Mouse (Mus musculus): Measurements from ENCODE around the gene Pfkfb4. TPM values are rescaled to one million over a fixed set of nuclear protein-coding genes. Genes with fewer than 3 reads are reported as not detected.

Gene Pfkfb4
- total and polyA plus RNA-seq, 2 experiments from 2014 or later: 28.6 to 51.7 TPM

GRCm38 (mm10) chr9:109008081-109008480 lies 16.5 kb downstream of the Pfkfb4 start:
- TF ChIP-seq CTCF (IDR thresholded peaks at IDR 0.05): no peak
- WGBS: 82% methylated on average over 9 of the region's 9 CpGs
- no peak overlapping the region for H3K27ac ChIP-seq (ENCODE audit: low read depth, low read length)
- no peak overlapping the region for H3K4me2 ChIP-seq (ENCODE audit: low read depth, low read length, poor library complexity, severe bottlenecking)
- no peak overlapping the region for H3K4me3 ChIP-seq (ENCODE audit: low read depth, low read length)
- DNase-seq (ENCODE audit: low spot score) (no peak), ATAC-seq (ENCODE audit: low FRiP score) (no peak)
- H3K36me3 ChIP-seq (ENCODE audit: insufficient read depth, low read length): peaks cover 43% of the 10 kb centered on the region
- H3K9ac ChIP-seq (replicated peaks; ENCODE audit: low read length, poor library complexity, severe bottlenecking): no peak overlapping the region
- H3K4me1 ChIP-seq (ENCODE audit: insufficient read depth, low read length): no peaks in the 10 kb centered on the region
- no peaks in the 10 kb centered on the region for H3K9me3 ChIP-seq (ENCODE audit: low read length)
- H3K27me3 ChIP-seq (ENCODE audit: insufficient read depth, low read length): no peaks in the 10 kb centered on the region

GRCm38 (mm10) chr9:109008994-109009635 lies 17.5 kb downstream of the Pfkfb4 start:
- ATAC-seq (ENCODE audit: low FRiP score): no peak
- H3K9me3 ChIP-seq (ENCODE audit: low read length): no peaks in the 10 kb centered on the region
- H3K27ac ChIP-seq (ENCODE audit: low read depth, low read length): no peak overlapping the region
- no peak overlapping the region for H3K9ac ChIP-seq (replicated peaks; ENCODE audit: low read length, poor library complexity, severe bottlenecking)
- no peak overlapping the region for H3K4me3 ChIP-seq (ENCODE audit: low read depth, low read length)
- no peak for TF ChIP-seq CTCF (IDR thresholded peaks at IDR 0.05)
- no peak overlapping the region for H3K4me2 ChIP-seq (ENCODE audit: low read depth, low read length, poor library complexity, severe bottlenecking)
- H3K27me3 ChIP-seq (ENCODE audit: insufficient read depth, low read length): no peaks in the 10 kb centered on the region
- H3K36me3 ChIP-seq (ENCODE audit: insufficient read depth, low read length): peaks cover 43% of the 10 kb centered on the region
- H3K4me1 ChIP-seq (ENCODE audit: insufficient read depth, low read length): no peaks in the 10 kb centered on the region
- 73% methylated on average over 10 of the region's 10 CpGs for WGBS
- no peak for DNase-seq (ENCODE audit: low spot score)

- H3K9me3 ChIP-seq (ENCODE audit: low read length): no peaks in the 10 kb centered on the region
- no peak overlapping the region for H3K27ac ChIP-seq (ENCODE audit: low read depth, low read length)
- no peaks in the 10 kb centered on the region for H3K4me1 ChIP-seq (ENCODE audit: insufficient read depth, low read length)
- TF ChIP-seq CTCF (IDR thresholded peaks at IDR 0.05): no peak
- H3K4me2 ChIP-seq (ENCODE audit: low read depth, low read length, poor library complexity, severe bottlenecking): no peak overlapping the region
- H3K4me3 ChIP-seq (ENCODE audit: low read depth, low read length): no peak overlapping the region
- H3K9ac ChIP-seq (replicated peaks; ENCODE audit: low read length, poor library complexity, severe bottlenecking): no peak overlapping the region
- 66% methylated on average over 17 of the region's 17 CpGs for WGBS
- ATAC-seq (ENCODE audit: low FRiP score) (peak; percentile 27; the same call in 1 of the 2 replicates), DNase-seq (ENCODE audit: low spot score) (peak; percentile 26)
- no peaks in the 10 kb centered on the region for H3K27me3 ChIP-seq (ENCODE audit: insufficient read depth, low read length)
- H3K36me3 ChIP-seq (ENCODE audit: insufficient read depth, low read length): peaks cover 43% of the 10 kb centered on the region
Measured at GRCm38 (mm10) chr9:109009636-109010315, 18.2 kb downstream of the Pfkfb4 start.

GRCm38 (mm10) chr9:109010316-109010690 lies 18.7 kb downstream of the Pfkfb4 start:
- no peaks in the 10 kb centered on the region for H3K4me1 ChIP-seq (ENCODE audit: insufficient read depth, low read length)
- no peak overlapping the region; the same call in 1 of the 2 replicates for H3K4me3 ChIP-seq (ENCODE audit: low read depth, low read length)
- no peak overlapping the region for H3K4me2 ChIP-seq (ENCODE audit: low read depth, low read length, poor library complexity, severe bottlenecking)
- DNase-seq (ENCODE audit: low spot score) (no peak), ATAC-seq (ENCODE audit: low FRiP score) (no peak)
- peaks cover 43% of the 10 kb centered on the region for H3K36me3 ChIP-seq (ENCODE audit: insufficient read depth, low read length)
- H3K27me3 ChIP-seq (ENCODE audit: insufficient read depth, low read length): no peaks in the 10 kb centered on the region
- TF ChIP-seq CTCF (IDR thresholded peaks at IDR 0.05): no peak
- WGBS: 92% methylated on average over 14 of the region's 14 CpGs
- no peaks in the 10 kb centered on the region for H3K9me3 ChIP-seq (ENCODE audit: low read length)
- H3K27ac ChIP-seq (ENCODE audit: low read depth, low read length): no peak overlapping the region
- no peak overlapping the region for H3K9ac ChIP-seq (replicated peaks; ENCODE audit: low read length, poor library complexity, severe bottlenecking)

GRCm38 (mm10) chr9:109015397-109015796 lies 23.8 kb downstream of the Pfkfb4 start:
- Histone ChIP-seq H3K4me1 (ENCODE audit: insufficient read depth, low read length) (no peaks in the 10 kb centered on the region), H3K4me2 (ENCODE audit: low read depth, low read length, poor library complexity, severe bottlenecking) (no peak overlapping the region), H3K27me3 (ENCODE audit: insufficient read depth, low read length) (no peaks in the 10 kb centered on the region), H3K9ac (replicated peaks; ENCODE audit: low read length, poor library complexity, severe bottlenecking) (no peak overlapping the region), H3K27ac (ENCODE audit: low read depth, low read length) (no peak overlapping the region), H3K4me3 (ENCODE audit: low read depth, low read length) (no peak overlapping the region), H3K9me3 (ENCODE audit: low read length) (no peaks in the 10 kb centered on the region), H3K36me3 (ENCODE audit: insufficient read depth, low read length) (peaks cover 16% of the 10 kb centered on the region)
- DNase-seq (ENCODE audit: low spot score) (no peak), ATAC-seq (ENCODE audit: low FRiP score) (no peak)
- WGBS: 88% methylated on average over 8 of the region's 8 CpGs
- TF ChIP-seq CTCF (IDR thresholded peaks at IDR 0.05): no peak

GRCm38 (mm10) chr9:109016973-109017604 lies 25.5 kb downstream of the Pfkfb4 start:
- 74% methylated on average over 11 of the region's 11 CpGs for WGBS
- peaks cover 2% of the 10 kb centered on the region for H3K36me3 ChIP-seq (ENCODE audit: insufficient read depth, low read length)
- no peak for ATAC-seq (ENCODE audit: low FRiP score)
- TF ChIP-seq CTCF (IDR thresholded peaks at IDR 0.05): no peak
- H3K4me2 ChIP-seq (ENCODE audit: low read depth, low read length, poor library complexity, severe bottlenecking): no peak overlapping the region
- no peak overlapping the region for H3K27ac ChIP-seq (ENCODE audit: low read depth, low read length)
- no peak overlapping the region for H3K9ac ChIP-seq (replicated peaks; ENCODE audit: low read length, poor library complexity, severe bottlenecking)
- DNase-seq (ENCODE audit: low spot score): no peak
- H3K9me3 ChIP-seq (ENCODE audit: low read length): no peaks in the 10 kb centered on the region
- H3K4me1 ChIP-seq (ENCODE audit: insufficient read depth, low read length): no peaks in the 10 kb centered on the region
- H3K27me3 ChIP-seq (ENCODE audit: insufficient read depth, low read length): no peaks in the 10 kb centered on the region
- H3K4me3 ChIP-seq (ENCODE audit: low read depth, low read length): no peak overlapping the region

All from midbrain, postnatal 0 days (tissue).